ENCODE assay signal across 8 mouse cellular contexts in the genomic region with DNA sequence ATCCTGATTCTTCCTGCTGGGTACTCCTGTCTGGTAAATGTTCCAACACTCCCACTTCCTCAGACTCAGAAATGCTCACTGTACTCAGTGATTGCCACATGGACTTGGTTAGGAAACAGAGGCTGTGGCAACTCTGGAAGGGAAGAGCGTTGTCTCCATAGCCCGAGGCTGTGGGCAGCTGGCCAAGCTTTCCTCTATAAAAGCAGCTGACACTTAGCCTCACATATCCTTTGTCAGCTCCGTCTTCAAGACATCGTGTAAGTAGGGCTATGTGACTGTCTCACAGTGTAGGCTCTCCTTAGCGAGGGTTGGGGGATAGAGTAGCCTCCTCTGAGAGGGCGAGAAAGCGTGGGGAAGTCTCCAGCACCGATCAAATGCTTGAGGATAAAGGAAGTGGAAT. TPM values are rescaled to one million over a fixed set of nuclear protein-coding genes. Genes with fewer than 3 reads are reported as not detected.
DNase-seq lines count a peak whose midpoint lies in the region; ATAC-seq and TF ChIP-seq lines count a peak whose summit lies in the region.

Gene S100a8 (plus strand): TSS at position 133 of the 400 bp plus-strand sequence.

- H3K27ac ChIP-seq in midbrain, embryonic 14.5 days (replicated peaks; ENCODE audit: low read depth, low read length) = no peak within 1 kb of the TSS
- H3K27ac ChIP-seq in midbrain, embryonic 13.5 days = no peak within 1 kb of the TSS
- H3K27ac ChIP-seq in bone marrow macrophage, adult 2 months (ENCODE audit: insufficient read depth, low read depth, low read length) = peak within 1 kb of the TSS; percentile 49
- H3K27ac ChIP-seq in intestine, embryonic 15.5 days = no peak within 1 kb of the TSS

- no peak within 1 kb of the TSS for H3K9ac ChIP-seq in midbrain, embryonic 14.5 days (replicated peaks; ENCODE audit: low read length)
- H3K9ac ChIP-seq in midbrain, embryonic 13.5 days (replicated peaks) = no peak within 1 kb of the TSS
- no peak within 1 kb of the TSS for H3K9ac ChIP-seq in intestine, embryonic 15.5 days

- 74% methylated on average over 8 of the region's 8 CpGs for WGBS in midbrain, embryonic 14.5 days
- 84% methylated on average over 8 of the region's 8 CpGs for WGBS in midbrain, embryonic 13.5 days
- 63% methylated on average over 8 of the region's 8 CpGs for WGBS in intestine, embryonic 15.5 days

- no peaks in the 10 kb centered on the region for H3K36me3 ChIP-seq in midbrain, embryonic 14.5 days (ENCODE audit: control insufficient read depth, insufficient read depth, low read length)
- no peaks in the 10 kb centered on the region for H3K36me3 ChIP-seq in midbrain, embryonic 13.5 days
- no peaks in the 10 kb centered on the region for H3K36me3 ChIP-seq in intestine, embryonic 15.5 days

- ATAC-seq in midbrain, embryonic 14.5 days (ENCODE audit: low FRiP score, low TSS enrichment) = no peak
- no peak for ATAC-seq in midbrain, embryonic 13.5 days
- ATAC-seq in intestine, embryonic 15.5 days = no peak
- peak; percentile 91 for ATAC-seq in megakaryocyte progenitor cell, adult 5-6 weeks (replicated peaks; ENCODE audit: poor library complexity)

- H3K9me3 ChIP-seq in midbrain, embryonic 14.5 days (ENCODE audit: control insufficient read depth, low read length) = no peaks in the 10 kb centered on the region
- H3K9me3 ChIP-seq in midbrain, embryonic 13.5 days = no peaks in the 10 kb centered on the region
- no peaks in the 10 kb centered on the region for H3K9me3 ChIP-seq in intestine, embryonic 15.5 days

- no peaks in the 10 kb centered on the region for H3K27me3 ChIP-seq in midbrain, embryonic 14.5 days (ENCODE audit: control insufficient read depth, insufficient read depth, low read length)
- no peaks in the 10 kb centered on the region for H3K27me3 ChIP-seq in midbrain, embryonic 13.5 days
- H3K27me3 ChIP-seq in intestine, embryonic 15.5 days (replicated peaks) = no peaks in the 10 kb centered on the region

- DNase-seq in midbrain, embryonic 14.5 days = peak; percentile 11
- DNase-seq in urinary bladder, adult 18-20 months (ENCODE audit: low spot score in 2 of 2) = no peak
- DNase-seq in cerebellum, adult 9-11 months = no peak
- no peak for DNase-seq in right cerebral cortex, adult 18-20 months

- no peak for TF ChIP-seq POLR2A in bone marrow macrophage, adult 2 months (IDR thresholded peaks at IDR 0.05; ENCODE audit: borderline replicate concordance, low read depth, low read length)

- no peak for TF ChIP-seq CTCF in bone marrow macrophage, adult 2 months (IDR thresholded peaks at IDR 0.05; ENCODE audit: low read depth, low read length)

- H3K4me1 ChIP-seq in midbrain, embryonic 14.5 days (ENCODE audit: control insufficient read depth, insufficient read depth, low read length) = no peaks in the 10 kb centered on the region
- no peaks in the 10 kb centered on the region for H3K4me1 ChIP-seq in midbrain, embryonic 13.5 days (replicated peaks)
- peaks cover 20% of the 10 kb centered on the region for H3K4me1 ChIP-seq in bone marrow macrophage, adult 2 months (ENCODE audit: control insufficient read depth, insufficient read depth, low read length)
- no peaks in the 10 kb centered on the region for H3K4me1 ChIP-seq in intestine, embryonic 15.5 days (replicated peaks)

- no peak within 1 kb of the TSS for H3K4me3 ChIP-seq in midbrain, embryonic 14.5 days (replicated peaks; ENCODE audit: low read depth, low read length)
- H3K4me3 ChIP-seq in midbrain, embryonic 13.5 days (replicated peaks) = no peak within 1 kb of the TSS
- H3K4me3 ChIP-seq in bone marrow macrophage, adult 2 months (ENCODE audit: insufficient read depth, low read length) = peak within 1 kb of the TSS; percentile 26
- no peak within 1 kb of the TSS for H3K4me3 ChIP-seq in intestine, embryonic 15.5 days (replicated peaks)

- no peak within 1 kb of the TSS for H3K4me2 ChIP-seq in midbrain, embryonic 14.5 days (ENCODE audit: low read length)
- H3K4me2 ChIP-seq in midbrain, embryonic 13.5 days (replicated peaks) = no peak within 1 kb of the TSS
- no peak within 1 kb of the TSS for H3K4me2 ChIP-seq in intestine, embryonic 15.5 days (replicated peaks)

RNA-seq across cellular contexts. Expression of gene S100a8, which starts in this region (rescaled TPM):
- polyA plus RNA-seq in midbrain, embryonic 14.5 days (2014; fragmentation: Nextera tagmentation; extraction: Ambion mirVana) = 2.2 TPM in 1 of 2 replicates, not detected in the other
- 2.8 and 4.7 TPM in 2 replicates for polyA plus RNA-seq in midbrain, embryonic 13.5 days (2015; fragmentation: Nextera tagmentation; extraction: Ambion mirVana)
- polyA plus RNA-seq in bone marrow macrophage, adult 2 months (2012; ENCODE audit: insufficient read depth, insufficient read length, missing spikeins) = 16.7 and 16.9 TPM in 2 replicates
- 30.3 and 46.1 TPM in 2 replicates for polyA plus RNA-seq in intestine, embryonic 15.5 days (2015; fragmentation: Nextera tagmentation; extraction: Ambion mirVana)
- total RNA-seq in megakaryocyte progenitor cell, adult 5-6 weeks (2015) = 2,361 and 4,241 TPM in 2 replicates
- 1,918 and 3,820 TPM in 2 replicates for total RNA-seq in megakaryocyte progenitor cell, adult 5-6 weeks (2017)
